Mouse (Mus musculus): Measurements from ENCODE around the gene Gm853. TPM values are rescaled to one million over a fixed set of nuclear protein-coding genes. Genes with fewer than 3 reads are reported as not detected.

The Gm853 gene
- polyA plus RNA-seq, 1 experiment from 2014 or later, result not detected

GRCm38 (mm10) chr4:130211870-130212269 lies 10.3 kb downstream of the Gm853 start:
- TF ChIP-seq EP300 (IDR thresholded peaks at IDR 0.05), result no peak
- TF ChIP-seq CTCF (IDR thresholded peaks at IDR 0.05), result no peak
- Histone ChIP-seq H3K9me3 (ENCODE audit: low read length) (no peaks in the 10 kb centered on the region), H3K4me1 (ENCODE audit: insufficient read depth, low read depth, low read length) (no peaks in the 10 kb centered on the region), H3K27ac (ENCODE audit: low read length) (no peak overlapping the region), H3K4me2 (replicated peaks; ENCODE audit: low read depth, low read length) (no peak overlapping the region), H3K36me3 (ENCODE audit: insufficient read depth, low read length) (no peaks in the 10 kb centered on the region), H3K4me3 (ENCODE audit: low read depth, low read length) (no peak overlapping the region), H3K27me3 (replicated peaks; ENCODE audit: insufficient read depth, low read length) (no peaks in the 10 kb centered on the region), H3K9ac (replicated peaks; ENCODE audit: low read depth) (no peak overlapping the region)
- DNase-seq (ENCODE audit: low spot score) (no peak), ATAC-seq (no peak)
- 84% methylated on average over 2 of the region's 2 CpGs for WGBS

GRCm38 (mm10) chr4:130198694-130199670 lies 23.2 kb downstream of the Gm853 start:
- no peak for TF ChIP-seq EP300 (IDR thresholded peaks at IDR 0.05)
- TF ChIP-seq CTCF (IDR thresholded peaks at IDR 0.05), result peak; percentile 95
- Histone ChIP-seq H3K9ac (replicated peaks; ENCODE audit: low read depth) (no peak overlapping the region), H3K27ac (ENCODE audit: low read length) (no peak overlapping the region), H3K4me1 (ENCODE audit: insufficient read depth, low read depth, low read length) (no peaks in the 10 kb centered on the region), H3K36me3 (ENCODE audit: insufficient read depth, low read length) (no peaks in the 10 kb centered on the region), H3K4me2 (replicated peaks; ENCODE audit: low read depth, low read length) (peak overlapping the region; percentile 58), H3K4me3 (ENCODE audit: low read depth, low read length) (peak overlapping the region; percentile 20), H3K27me3 (replicated peaks; ENCODE audit: insufficient read depth, low read length) (0 out of 2 replicates have a peak, but pooled peaks cover 3% of the 10 kb centered on the region), H3K9me3 (ENCODE audit: low read length) (no peaks in the 10 kb centered on the region)
- 12% methylated on average over 35 of the region's 35 CpGs for WGBS
- DNase-seq (ENCODE audit: low spot score) (peak; percentile 71), ATAC-seq (peak; percentile 74)

GRCm38 (mm10) chr4:130196542-130196941 lies 25.7 kb downstream of the Gm853 start:
- no peak for ATAC-seq
- Histone ChIP-seq H3K4me2 (replicated peaks; ENCODE audit: low read depth, low read length) (no peak overlapping the region), H3K9me3 (ENCODE audit: low read length) (no peaks in the 10 kb centered on the region), H3K4me3 (ENCODE audit: low read depth, low read length) (no peak overlapping the region), H3K36me3 (ENCODE audit: insufficient read depth, low read length) (no peaks in the 10 kb centered on the region), H3K27me3 (replicated peaks; ENCODE audit: insufficient read depth, low read length) (0 out of 2 replicates have a peak, but pooled peaks cover 3% of the 10 kb centered on the region), H3K27ac (ENCODE audit: low read length) (no peak overlapping the region), H3K9ac (replicated peaks; ENCODE audit: low read depth) (no peak overlapping the region), H3K4me1 (ENCODE audit: insufficient read depth, low read depth, low read length) (no peaks in the 10 kb centered on the region)
- 50% methylated on average over 6 of the region's 8 CpGs for WGBS
- TF ChIP-seq EP300 (IDR thresholded peaks at IDR 0.05), result no peak
- no peak for TF ChIP-seq CTCF (IDR thresholded peaks at IDR 0.05)
- no peak for DNase-seq (ENCODE audit: low spot score)

GRCm38 (mm10) chr4:130195924-130196323 lies 26.3 kb downstream of the Gm853 start:
- H3K4me3 ChIP-seq (ENCODE audit: low read depth, low read length), result no peak overlapping the region
- 0 out of 2 replicates have a peak, but pooled peaks cover 3% of the 10 kb centered on the region for H3K27me3 ChIP-seq (replicated peaks; ENCODE audit: insufficient read depth, low read length)
- no peak for DNase-seq (ENCODE audit: low spot score)
- TF ChIP-seq CTCF (IDR thresholded peaks at IDR 0.05), result no peak
- no peak for TF ChIP-seq EP300 (IDR thresholded peaks at IDR 0.05)
- H3K27ac ChIP-seq (ENCODE audit: low read length), result no peak overlapping the region
- no peaks in the 10 kb centered on the region for H3K9me3 ChIP-seq (ENCODE audit: low read length)
- WGBS, result 71% methylated on average over 13 of the region's 13 CpGs
- no peak overlapping the region for H3K4me2 ChIP-seq (replicated peaks; ENCODE audit: low read depth, low read length)
- no peaks in the 10 kb centered on the region for H3K36me3 ChIP-seq (ENCODE audit: insufficient read depth, low read length)
- H3K4me1 ChIP-seq (ENCODE audit: insufficient read depth, low read depth, low read length), result no peaks in the 10 kb centered on the region
- no peak overlapping the region for H3K9ac ChIP-seq (replicated peaks; ENCODE audit: low read depth)
- no peak for ATAC-seq

GRCm38 (mm10) chr4:130192266-130192665 lies 29.9 kb downstream of the Gm853 start:
- Histone ChIP-seq H3K36me3 (ENCODE audit: insufficient read depth, low read length) (no peaks in the 10 kb centered on the region), H3K4me1 (ENCODE audit: insufficient read depth, low read depth, low read length) (no peaks in the 10 kb centered on the region), H3K9me3 (ENCODE audit: low read length) (no peaks in the 10 kb centered on the region), H3K4me2 (replicated peaks; ENCODE audit: low read depth, low read length) (no peak overlapping the region), H3K9ac (replicated peaks; ENCODE audit: low read depth) (no peak overlapping the region), H3K27ac (ENCODE audit: low read length) (no peak overlapping the region), H3K27me3 (replicated peaks; ENCODE audit: insufficient read depth, low read length) (no peaks in the 10 kb centered on the region), H3K4me3 (ENCODE audit: low read depth, low read length) (no peak overlapping the region)
- ATAC-seq, result no peak
- TF ChIP-seq CTCF (IDR thresholded peaks at IDR 0.05), result no peak
- TF ChIP-seq EP300 (IDR thresholded peaks at IDR 0.05), result no peak
- WGBS, result 22% methylated on average over 9 of the region's 9 CpGs
- no peak for DNase-seq (ENCODE audit: low spot score)

DNA sequence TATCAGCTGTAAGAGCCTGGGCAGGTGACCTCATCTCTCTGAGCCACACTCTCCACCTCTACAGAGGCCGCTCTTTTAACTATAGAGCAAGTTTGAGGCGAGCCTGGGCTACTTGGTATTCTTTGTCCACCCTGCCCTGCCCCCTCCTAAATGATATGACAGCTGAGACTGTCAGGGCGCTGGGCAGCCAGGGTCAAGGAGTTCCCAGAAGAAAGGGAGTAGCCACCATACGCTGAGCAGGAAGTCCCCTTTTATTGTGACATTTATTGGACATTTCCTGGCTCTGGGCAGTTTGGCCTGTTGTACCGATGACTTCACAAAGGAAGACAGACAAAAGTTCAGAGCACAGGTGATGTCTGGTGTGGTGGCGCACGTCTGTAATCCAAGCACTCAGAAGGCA lies 32.6 kb downstream of the Gm853 start:
- no peak overlapping the region for H3K4me2 ChIP-seq (replicated peaks; ENCODE audit: low read depth, low read length)
- peak; percentile 36 for DNase-seq (ENCODE audit: low spot score)
- WGBS, result 51% methylated on average over 7 of the region's 7 CpGs
- no peak overlapping the region for H3K4me3 ChIP-seq (ENCODE audit: low read depth, low read length)
- H3K27me3 ChIP-seq (replicated peaks; ENCODE audit: insufficient read depth, low read length), result no peaks in the 10 kb centered on the region
- no peaks in the 10 kb centered on the region for H3K36me3 ChIP-seq (ENCODE audit: insufficient read depth, low read length)
- ATAC-seq, result peak; percentile 58
- H3K4me1 ChIP-seq (ENCODE audit: insufficient read depth, low read depth, low read length), result no peaks in the 10 kb centered on the region
- no peak overlapping the region for H3K9ac ChIP-seq (replicated peaks; ENCODE audit: low read depth)
- TF ChIP-seq EP300 (IDR thresholded peaks at IDR 0.05) (peak; percentile 66), CTCF (IDR thresholded peaks at IDR 0.05) (no peak)
- no peaks in the 10 kb centered on the region for H3K9me3 ChIP-seq (ENCODE audit: low read length)
- no peak overlapping the region for H3K27ac ChIP-seq (ENCODE audit: low read length)

Data from lung, postnatal 0 days (tissue).